Mouse (Mus musculus): ENCODE results near the gene Ccl7. TPM values are rescaled to one million over a fixed set of nuclear protein-coding genes. Genes with fewer than 3 reads are reported as not detected.

Ccl7 gene
- polyA plus RNA-seq, 1 experiment from 2014 or later = 1.3 TPM

GRCm38 (mm10) chr11:82015066-82015465 is 30.4 kb upstream of the Ccl7 start:
- no peak overlapping the region for H3K4me2 ChIP-seq
- no peak for ATAC-seq (ENCODE audit: insufficient number of reproducible peaks, insufficient read depth, low FRiP score, low TSS enrichment, low read depth)
- WGBS = 64% methylated on average over 2 of the region's 2 CpGs
- H3K9me3 ChIP-seq = no peaks in the 10 kb centered on the region
- no peak overlapping the region for H3K9ac ChIP-seq
- no peak overlapping the region for H3K4me3 ChIP-seq
- no peaks in the 10 kb centered on the region for H3K36me3 ChIP-seq
- no peaks in the 10 kb centered on the region for H3K27me3 ChIP-seq
- no peak overlapping the region for H3K27ac ChIP-seq
- peaks cover 7% of the 10 kb centered on the region; the same call in 1 of the 2 replicates for H3K4me1 ChIP-seq

GRCm38 (mm10) chr11:82016181-82016780 is 29.2 kb upstream of the Ccl7 start:
- Histone ChIP-seq H3K4me3 (no peak overlapping the region), H3K27me3 (no peaks in the 10 kb centered on the region), H3K9me3 (no peaks in the 10 kb centered on the region), H3K4me2 (no peak overlapping the region), H3K4me1 (peaks cover 7% of the 10 kb centered on the region; the same call in 1 of the 2 replicates), H3K9ac (no peak overlapping the region), H3K27ac (no peak overlapping the region), H3K36me3 (no peaks in the 10 kb centered on the region)
- WGBS = 75% methylated on average over 3 of the region's 3 CpGs
- ATAC-seq (ENCODE audit: insufficient number of reproducible peaks, insufficient read depth, low FRiP score, low TSS enrichment, low read depth) = no peak

- Histone ChIP-seq H3K9me3 (no peaks in the 10 kb centered on the region), H3K27me3 (no peaks in the 10 kb centered on the region), H3K9ac (no peak overlapping the region), H3K4me1 (no peaks in the 10 kb centered on the region), H3K4me3 (no peak overlapping the region), H3K36me3 (no peaks in the 10 kb centered on the region), H3K27ac (no peak overlapping the region), H3K4me2 (no peak overlapping the region)
- no peak for ATAC-seq (ENCODE audit: insufficient number of reproducible peaks, insufficient read depth, low FRiP score, low TSS enrichment, low read depth)
- 48% methylated on average over 2 of the region's 2 CpGs for WGBS
These were observed 26.1 kb upstream of the Ccl7 start for GRCm38 (mm10) chr11:82019389-82019788.

GRCm38 (mm10) chr11:82019793-82020192 is 25.7 kb upstream of the Ccl7 start:
- H3K4me3 ChIP-seq = no peak overlapping the region
- H3K27me3 ChIP-seq = no peaks in the 10 kb centered on the region
- H3K9ac ChIP-seq = no peak overlapping the region
- no peak overlapping the region for H3K27ac ChIP-seq
- H3K9me3 ChIP-seq = no peaks in the 10 kb centered on the region
- ATAC-seq (ENCODE audit: insufficient number of reproducible peaks, insufficient read depth, low FRiP score, low TSS enrichment, low read depth) = no peak
- H3K4me1 ChIP-seq = no peaks in the 10 kb centered on the region
- no peaks in the 10 kb centered on the region for H3K36me3 ChIP-seq
- H3K4me2 ChIP-seq = no peak overlapping the region

GRCm38 (mm10) chr11:82021406-82021805 is 24.1 kb upstream of the Ccl7 start:
- 66% methylated on average over 3 of the region's 3 CpGs for WGBS
- no peak for ATAC-seq (ENCODE audit: insufficient number of reproducible peaks, insufficient read depth, low FRiP score, low TSS enrichment, low read depth)

GRCm38 (mm10) chr11:82022504-82023056 is 22.9 kb upstream of the Ccl7 start:
- Histone ChIP-seq H3K36me3 (no peaks in the 10 kb centered on the region), H3K9me3 (no peaks in the 10 kb centered on the region), H3K27me3 (no peaks in the 10 kb centered on the region), H3K4me3 (no peak overlapping the region), H3K27ac (no peak overlapping the region), H3K4me1 (no peaks in the 10 kb centered on the region), H3K4me2 (no peak overlapping the region), H3K9ac (no peak overlapping the region)
- ATAC-seq (ENCODE audit: insufficient number of reproducible peaks, insufficient read depth, low FRiP score, low TSS enrichment, low read depth) = no peak
- WGBS = 90% methylated on average over 6 of the region's 6 CpGs

More at GRCm38 (mm10) chr11:82021406-82021805, 24.1 kb upstream of the Ccl7 start:
- no peak overlapping the region for H3K4me3 ChIP-seq
- no peak overlapping the region for H3K9ac ChIP-seq
- no peaks in the 10 kb centered on the region for H3K27me3 ChIP-seq
- no peaks in the 10 kb centered on the region for H3K4me1 ChIP-seq
- H3K9me3 ChIP-seq = no peaks in the 10 kb centered on the region
- H3K4me2 ChIP-seq = no peak overlapping the region
- H3K36me3 ChIP-seq = no peaks in the 10 kb centered on the region
- H3K27ac ChIP-seq = no peak overlapping the region

- 68% methylated on average over 4 of the region's 4 CpGs for WGBS
- no peaks in the 10 kb centered on the region for H3K4me1 ChIP-seq
- no peak for ATAC-seq (ENCODE audit: insufficient number of reproducible peaks, insufficient read depth, low FRiP score, low TSS enrichment, low read depth)
- H3K9ac ChIP-seq = no peak overlapping the region
- no peak overlapping the region for H3K4me3 ChIP-seq
- H3K4me2 ChIP-seq = no peak overlapping the region
- H3K9me3 ChIP-seq = no peaks in the 10 kb centered on the region
- no peaks in the 10 kb centered on the region for H3K27me3 ChIP-seq
- H3K27ac ChIP-seq = no peak overlapping the region
- H3K36me3 ChIP-seq = no peaks in the 10 kb centered on the region
These were observed 21.7 kb upstream of the Ccl7 start for GRCm38 (mm10) chr11:82023769-82024168.

- no peak for ATAC-seq (ENCODE audit: insufficient number of reproducible peaks, insufficient read depth, low FRiP score, low TSS enrichment, low read depth)
- no peak overlapping the region for H3K27ac ChIP-seq
- WGBS = 70% methylated on average over 2 of the region's 2 CpGs
- H3K9me3 ChIP-seq = no peaks in the 10 kb centered on the region
- no peak overlapping the region for H3K4me3 ChIP-seq
- no peak overlapping the region for H3K4me2 ChIP-seq
- H3K36me3 ChIP-seq = no peaks in the 10 kb centered on the region
- H3K4me1 ChIP-seq = peaks cover 18% of the 10 kb centered on the region
- H3K27me3 ChIP-seq = no peaks in the 10 kb centered on the region
- no peak overlapping the region for H3K9ac ChIP-seq
These were observed 15.3 kb upstream of the Ccl7 start for GRCm38 (mm10) chr11:82030171-82030570.

GRCm38 (mm10) chr11:82032136-82032535 is 13.4 kb upstream of the Ccl7 start:
- no peaks in the 10 kb centered on the region for H3K9me3 ChIP-seq
- no peak overlapping the region for H3K4me2 ChIP-seq
- no peaks in the 10 kb centered on the region; the same call in 1 of the 2 replicates for H3K27me3 ChIP-seq
- H3K4me3 ChIP-seq = no peak overlapping the region
- H3K27ac ChIP-seq = no peak overlapping the region
- peaks cover 23% of the 10 kb centered on the region for H3K4me1 ChIP-seq
- ATAC-seq (ENCODE audit: insufficient number of reproducible peaks, insufficient read depth, low FRiP score, low TSS enrichment, low read depth) = no peak
- no peak overlapping the region for H3K9ac ChIP-seq
- H3K36me3 ChIP-seq = no peaks in the 10 kb centered on the region

- Histone ChIP-seq H3K9me3 (no peaks in the 10 kb centered on the region), H3K27me3 (no peaks in the 10 kb centered on the region; the same call in 1 of the 2 replicates), H3K4me2 (0 out of 2 replicates have a peak overlapping the region, but pooled peaks have one; percentile 9), H3K4me3 (no peak overlapping the region), H3K36me3 (no peaks in the 10 kb centered on the region), H3K9ac (no peak overlapping the region), H3K4me1 (peaks cover 23% of the 10 kb centered on the region), H3K27ac (peak overlapping the region; percentile 82)
- WGBS = 35% methylated on average over 8 of the region's 8 CpGs
- 0 out of 2 replicates have a peak, but pooled peaks have one; percentile 32 for ATAC-seq (ENCODE audit: insufficient number of reproducible peaks, insufficient read depth, low FRiP score, low TSS enrichment, low read depth)
These were observed 12.7 kb upstream of the Ccl7 start for GRCm38 (mm10) chr11:82032678-82033344.

- H3K27me3 ChIP-seq = no peaks in the 10 kb centered on the region; the same call in 1 of the 2 replicates
- ATAC-seq (ENCODE audit: insufficient number of reproducible peaks, insufficient read depth, low FRiP score, low TSS enrichment, low read depth) = no peak
- H3K4me2 ChIP-seq = no peak overlapping the region
- no peak overlapping the region for H3K27ac ChIP-seq
- peaks cover 23% of the 10 kb centered on the region for H3K4me1 ChIP-seq
- H3K36me3 ChIP-seq = no peaks in the 10 kb centered on the region
- WGBS = 80% methylated on average over 7 of the region's 7 CpGs
- no peak overlapping the region for H3K9ac ChIP-seq
- no peak overlapping the region for H3K4me3 ChIP-seq
- no peaks in the 10 kb centered on the region for H3K9me3 ChIP-seq
These were observed 11.1 kb upstream of the Ccl7 start for GRCm38 (mm10) chr11:82034446-82034845.

GRCm38 (mm10) chr11:82035356-82035755 is 10.2 kb upstream of the Ccl7 start, which contains the start of gene Ccl2:
TSS of gene Ccl2 (plus strand) at chr11:82035571.
- peaks cover 6% of the 10 kb centered on the region; the same call in 1 of the 2 replicates for H3K27me3 ChIP-seq
- H3K36me3 ChIP-seq = no peaks in the 10 kb centered on the region
- H3K27ac ChIP-seq = 0 out of 2 replicates have a peak within 1 kb of the TSS, but pooled peaks have one; percentile 33
- H3K4me1 ChIP-seq = peaks cover 23% of the 10 kb centered on the region
- ATAC-seq (ENCODE audit: insufficient number of reproducible peaks, insufficient read depth, low FRiP score, low TSS enrichment, low read depth) = no peak
- no peaks in the 10 kb centered on the region for H3K9me3 ChIP-seq
- WGBS = 33% methylated on average over 5 of the region's 5 CpGs
- H3K9ac ChIP-seq = no peak within 1 kb of the TSS
- no peak within 1 kb of the TSS for H3K4me2 ChIP-seq
- no peak within 1 kb of the TSS for H3K4me3 ChIP-seq
